32 mouse cellular contexts compared by ENCODE assay signal in the genomic region with DNA sequence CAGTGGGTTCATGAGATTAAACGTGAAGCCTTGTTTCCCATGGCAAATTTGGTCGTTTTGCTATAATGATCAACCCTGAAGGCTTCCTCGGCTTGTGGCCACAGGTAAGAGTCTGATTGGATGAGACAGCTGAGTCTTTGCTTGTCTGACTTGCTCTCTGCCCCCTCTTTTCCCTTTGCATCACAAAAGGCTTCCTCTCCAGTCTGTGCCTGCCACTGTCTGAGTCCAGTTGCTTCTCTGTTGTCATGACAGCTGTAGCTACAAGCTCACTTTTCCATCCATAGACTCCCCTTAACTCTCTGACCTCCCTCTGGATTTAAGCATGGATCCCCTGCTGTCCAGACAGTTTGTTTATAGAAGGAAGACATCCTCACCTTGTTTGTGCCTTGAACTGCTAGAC.
DNase-seq lines count a peak whose midpoint lies in the region; ATAC-seq and TF ChIP-seq lines count a peak whose summit lies in the region.
"Had no signal": no experiment of that assay in that cellular context is flagged by ENCODE, and none has a peak within 500 bp of the region (broad histone marks: within the 10 kb centered on the region; RNA-seq: fewer than 3 reads in every experiment).

No protein-coding gene starts in this region.

- H3K36me3 ChIP-seq in midbrain, embryonic 12.5 days: no peaks in the 10 kb centered on the region
- no peaks in the 10 kb centered on the region for H3K36me3 ChIP-seq in midbrain, postnatal 0 days (ENCODE audit: insufficient read depth, low read length)
- H3K36me3 ChIP-seq: embryonic facial prominence, embryonic 13.5 days; forebrain, embryonic 10.5 days; forebrain, embryonic 15.5 days; limb, embryonic 12.5 days; liver, embryonic 15.5 days; midbrain, embryonic 13.5 days; neural tube, embryonic 12.5 days had no signal

- H3K4me3 ChIP-seq in midbrain, embryonic 12.5 days: no peak overlapping the region
- H3K4me3 ChIP-seq in midbrain, postnatal 0 days (ENCODE audit: low read depth, low read length): no peak overlapping the region
- H3K4me3 ChIP-seq: embryonic facial prominence, embryonic 13.5 days; forebrain, embryonic 10.5 days; forebrain, embryonic 15.5 days; gastrocnemius, adult 2 months; left cerebral cortex, adult 2 months; limb, embryonic 12.5 days; liver, embryonic 15.5 days; midbrain, embryonic 13.5 days; myocyte; neural tube, embryonic 12.5 days had no signal

- ATAC-seq in midbrain, embryonic 12.5 days (ENCODE audit: low FRiP score, low read depth): peak; percentile 47; the same call in 1 of the 2 replicates
- ATAC-seq in midbrain, postnatal 0 days (ENCODE audit: low FRiP score): no peak
- no peak for ATAC-seq in cerebellum, adult (ENCODE audit: insufficient number of reproducible peaks, low FRiP score, low TSS enrichment)
- ATAC-seq: forebrain, embryonic 15.5 days; intestine, postnatal 0 days; midbrain, embryonic 13.5 days had no signal

- H3K4me1 ChIP-seq in midbrain, embryonic 12.5 days: no peaks in the 10 kb centered on the region; the same call in 1 of the 2 replicates
- H3K4me1 ChIP-seq in midbrain, postnatal 0 days (ENCODE audit: insufficient read depth, low read length): no peaks in the 10 kb centered on the region
- H3K4me1 ChIP-seq: embryonic facial prominence, embryonic 13.5 days; forebrain, embryonic 10.5 days; forebrain, embryonic 15.5 days; limb, embryonic 12.5 days; liver, embryonic 15.5 days; neural tube, embryonic 12.5 days had no signal

- no peaks in the 10 kb centered on the region for H3K27me3 ChIP-seq in midbrain, embryonic 12.5 days
- no peaks in the 10 kb centered on the region for H3K27me3 ChIP-seq in midbrain, postnatal 0 days (ENCODE audit: insufficient read depth, low read length)
- H3K27me3 ChIP-seq: CH12.LX; embryonic facial prominence, embryonic 13.5 days; forebrain, embryonic 15.5 days; limb, embryonic 12.5 days; liver, embryonic 15.5 days; midbrain, embryonic 13.5 days; neural tube, embryonic 12.5 days had no signal

- no peak for DNase-seq in midbrain, postnatal 0 days (ENCODE audit: low spot score)
- DNase-seq in R1 (ENCODE audit: low read depth, low spot score): peak; percentile 87
- peak; percentile 10 for DNase-seq in embryo, embryonic 11 days
- no peak for DNase-seq in adrenal gland, postnatal 4 days (ENCODE audit: low spot score in 2 of 2)
- DNase-seq: adrenal gland, adult 8-10 months; B cell, adult 2 months; cerebellum, adult 11-12 months; cerebellum, postnatal 14 days; gastrocnemius, adult 2 months; gastrocnemius, postnatal 36 days; heart, adult 18-20 months; heart, postnatal 36 days; kidney, postnatal 25 days; lung, embryonic 14.5 days; lung, postnatal 14 days; right cerebral cortex, postnatal 14 days; thymus, postnatal 4 days had no signal

- WGBS in midbrain, embryonic 12.5 days: 32% methylated on average over 3 of the region's 3 CpGs
- WGBS in midbrain, postnatal 0 days: 18% methylated on average over 3 of the region's 3 CpGs

- H3K4me2 ChIP-seq in midbrain, embryonic 12.5 days (replicated peaks): no peak overlapping the region
- no peak overlapping the region for H3K4me2 ChIP-seq in midbrain, postnatal 0 days (ENCODE audit: low read depth, low read length, poor library complexity, severe bottlenecking)
- H3K4me2 ChIP-seq: embryonic facial prominence, embryonic 13.5 days; forebrain, embryonic 15.5 days; heart, embryonic 11.5 days; hindbrain, embryonic 14.5 days; limb, embryonic 12.5 days; liver, embryonic 15.5 days; lung, embryonic 14.5 days; midbrain, embryonic 13.5 days; neural tube, embryonic 12.5 days had no signal

- H3K27ac ChIP-seq in midbrain, embryonic 12.5 days (replicated peaks): no peak overlapping the region
- no peak overlapping the region for H3K27ac ChIP-seq in midbrain, postnatal 0 days (ENCODE audit: low read depth, low read length)
- H3K27ac ChIP-seq: embryonic facial prominence, embryonic 13.5 days; forebrain, embryonic 10.5 days; forebrain, embryonic 15.5 days; gastrocnemius, adult 2 months; hindbrain, embryonic 14.5 days; left cerebral cortex, adult 2 months; limb, embryonic 12.5 days; liver, embryonic 15.5 days; midbrain, embryonic 13.5 days; neural tube, embryonic 12.5 days had no signal

- no peaks in the 10 kb centered on the region for H3K9me3 ChIP-seq in midbrain, embryonic 12.5 days
- no peaks in the 10 kb centered on the region for H3K9me3 ChIP-seq in midbrain, postnatal 0 days (ENCODE audit: low read length)
- H3K9me3 ChIP-seq: embryonic facial prominence, embryonic 13.5 days; forebrain, embryonic 10.5 days; forebrain, embryonic 15.5 days; limb, embryonic 12.5 days; liver, embryonic 15.5 days; midbrain, embryonic 13.5 days; neural tube, embryonic 12.5 days had no signal

- no peak overlapping the region for H3K9ac ChIP-seq in midbrain, embryonic 12.5 days (replicated peaks)
- H3K9ac ChIP-seq in midbrain, postnatal 0 days (replicated peaks; ENCODE audit: low read length, poor library complexity, severe bottlenecking): no peak overlapping the region
- H3K9ac ChIP-seq: embryonic facial prominence, embryonic 13.5 days; forebrain, embryonic 15.5 days; hindbrain, embryonic 14.5 days; limb, embryonic 12.5 days; liver, embryonic 15.5 days; lung, embryonic 14.5 days; midbrain, embryonic 13.5 days; neural tube, embryonic 12.5 days had no signal

- TF ChIP-seq CTCF in midbrain, postnatal 0 days (IDR thresholded peaks at IDR 0.05): no peak

Comparison
In these comparisons a context has a peak if more than half of its experiments do, and no peak if none do; other contexts are left out.
1. DNase-seq: peak in R1 (single experiment) and embryo, embryonic 11 days (single experiment); none in midbrain, postnatal 0 days (single experiment) and adrenal gland, postnatal 4 days (0 of 2).